Mouse (Mus musculus) cerebellum, postnatal 14 days (tissue): Measurements from ENCODE around the gene Entpd6.

Experiments used
- DNase-seq, 2 experiments: peaks; one replicate each; pipeline ENCODE4 v3.0.0; 2021; ENCODE audit warnings: mixed read lengths in 2 of 2

Entpd6 gene

GRCm38 (mm10) chr2:150748854-150749253, at the start of gene Entpd6:
Gene Entpd6, plus strand, starts transcription at chr2:150749042.
- DNase-seq = peak; percentile 94 to 97

- DNase-seq = no peak
Measured at GRCm38 (mm10) chr2:150712167-150712674, 36.6 kb upstream of the Entpd6 start.

DNA sequence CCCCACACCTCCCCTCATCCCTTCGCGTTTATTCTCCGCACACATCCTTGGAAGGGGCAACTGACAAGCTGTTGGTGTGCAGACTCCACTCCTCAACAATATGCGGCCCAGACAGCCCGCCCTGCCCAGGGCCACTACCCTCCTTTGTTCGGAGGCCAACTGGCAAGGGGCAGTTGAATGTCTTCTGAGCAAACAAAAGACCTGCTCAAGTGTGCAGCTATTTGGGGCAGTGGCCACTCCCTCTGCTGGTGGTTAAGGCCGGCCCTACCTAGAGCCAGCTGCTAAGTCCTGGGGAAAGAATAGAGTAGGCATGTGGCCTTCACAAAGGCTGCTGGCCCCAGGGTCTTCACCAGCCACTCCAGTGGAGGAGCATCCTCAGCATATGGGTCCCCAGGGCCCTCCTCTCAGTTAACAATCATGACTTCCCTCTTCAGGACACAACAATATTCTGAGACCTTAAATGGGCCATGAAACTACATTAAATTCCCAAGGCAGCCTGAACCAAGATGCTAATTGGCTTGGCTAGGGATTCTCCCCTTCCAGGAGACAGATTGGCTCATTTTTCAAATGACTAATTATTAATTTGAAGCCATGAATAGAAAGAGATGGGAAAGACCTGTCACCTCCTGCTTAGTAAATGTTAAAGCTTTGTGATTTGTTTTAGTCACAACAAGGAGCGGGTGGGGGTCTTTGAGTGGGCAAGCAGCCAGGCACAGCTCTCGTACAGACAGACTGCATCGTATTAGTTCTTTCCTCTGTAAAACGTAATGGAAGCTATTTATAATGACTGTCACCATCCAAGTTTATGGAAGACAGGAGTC, 12.9 kb upstream of the Entpd6 start:
- DNase-seq = no peak

GRCm38 (mm10) chr2:150737881-150738280, 11.0 kb upstream of the Entpd6 start:
- no peak for DNase-seq

GRCm38 (mm10) chr2:150740145-150740841, 8.5 kb upstream of the Entpd6 start:
- no peak for DNase-seq

GRCm38 (mm10) chr2:150741405-150741804, 7.4 kb upstream of the Entpd6 start:
- DNase-seq = peak; percentile 42 to 43

DNA sequence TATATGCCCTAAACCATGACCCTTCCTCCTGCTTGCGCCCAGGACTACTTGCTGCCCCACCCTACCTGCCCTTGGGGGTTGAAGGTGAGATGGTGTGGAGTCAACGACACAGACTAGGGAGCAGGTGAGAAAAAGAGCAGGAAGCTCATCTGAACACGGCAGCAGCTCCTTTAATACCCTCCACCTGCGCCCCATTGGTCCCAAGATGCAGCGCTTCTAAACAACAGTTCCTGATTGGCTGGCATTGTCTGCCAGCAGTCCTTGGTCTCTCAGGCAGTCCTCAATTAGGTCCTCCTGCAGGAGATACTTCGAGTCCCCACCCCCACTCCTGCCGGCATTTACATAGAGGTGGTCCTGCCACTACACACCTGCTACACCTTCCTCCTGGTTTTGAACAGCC, 3.8 kb upstream of the Entpd6 start:
- DNase-seq = no peak

GRCm38 (mm10) chr2:150749283-150749682, 441 bp downstream of the Entpd6 start:
- no peak for DNase-seq

- peak in 1 of 2 experiments; percentile 41 for DNase-seq
Measured at GRCm38 (mm10) chr2:150750129-150750979, 1.5 kb downstream of the Entpd6 start.

DNA sequence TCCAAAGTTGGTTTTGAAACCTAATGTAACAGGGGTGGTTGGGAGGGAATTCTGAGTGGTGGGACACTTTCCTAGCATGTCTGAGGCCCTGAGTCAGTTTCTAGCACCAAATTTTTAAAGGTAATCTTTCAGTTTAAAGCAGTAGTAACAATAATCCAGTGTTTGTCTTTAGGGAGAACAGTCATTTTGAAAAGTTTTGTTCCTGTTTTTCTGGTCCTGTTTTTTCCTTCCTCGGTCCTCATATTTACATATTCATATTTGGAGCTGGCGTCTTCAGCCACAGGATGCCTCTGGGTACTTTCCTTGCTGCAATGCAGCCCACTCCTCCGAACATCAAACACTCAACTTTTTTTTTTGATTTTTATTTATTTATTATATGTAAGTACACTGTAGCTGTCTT, 6.2 kb downstream of the Entpd6 start:
- DNase-seq = no peak

GRCm38 (mm10) chr2:150761476-150761875, 12.6 kb downstream of the Entpd6 start:
- DNase-seq = no peak

DNA sequence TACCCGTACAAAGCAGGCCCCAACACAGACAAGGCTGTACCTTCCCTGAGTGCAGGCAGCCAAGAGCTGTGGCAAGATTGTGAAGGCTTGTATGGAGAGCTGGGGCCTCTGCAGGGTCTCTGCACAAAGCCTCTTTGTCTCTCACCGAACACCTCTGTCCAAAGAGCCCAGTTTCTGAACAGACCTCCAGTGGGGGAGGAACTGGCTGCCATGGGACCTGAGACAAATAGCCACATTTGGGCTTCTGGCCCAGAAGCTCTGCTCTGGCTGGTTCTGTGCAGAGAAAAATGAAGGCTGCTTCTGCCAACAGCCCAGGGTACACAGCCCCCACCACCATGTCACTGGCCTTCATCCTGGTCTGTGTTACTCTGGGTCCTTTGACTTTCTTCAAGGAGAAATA, 16.8 kb downstream of the Entpd6 start:
- DNase-seq = peak; percentile 60 to 62

- peak in 1 of 2 experiments; percentile 57 for DNase-seq
Measured at GRCm38 (mm10) chr2:150766083-150766862, 17.4 kb downstream of the Entpd6 start.

DNA sequence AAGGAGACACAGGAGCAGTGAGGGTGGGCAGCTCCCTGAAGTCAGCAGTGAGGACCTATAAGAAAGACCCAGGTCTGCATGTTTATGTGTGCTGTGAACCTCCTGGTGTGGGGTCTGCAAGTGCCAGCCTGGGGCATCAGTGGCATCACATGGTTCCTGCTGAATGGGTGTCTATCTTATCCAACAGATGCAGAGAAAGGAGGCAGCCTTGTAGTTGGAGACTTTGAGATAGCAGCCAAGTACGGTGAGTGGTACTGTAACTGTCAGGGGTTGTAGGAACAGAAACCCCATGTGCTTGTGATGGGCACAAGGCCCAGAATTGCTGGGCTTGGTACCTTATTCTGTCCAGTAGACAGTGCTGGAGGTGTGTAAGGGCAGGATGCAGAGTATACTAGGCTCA, 19.8 kb downstream of the Entpd6 start:
- DNase-seq = no peak

DNA sequence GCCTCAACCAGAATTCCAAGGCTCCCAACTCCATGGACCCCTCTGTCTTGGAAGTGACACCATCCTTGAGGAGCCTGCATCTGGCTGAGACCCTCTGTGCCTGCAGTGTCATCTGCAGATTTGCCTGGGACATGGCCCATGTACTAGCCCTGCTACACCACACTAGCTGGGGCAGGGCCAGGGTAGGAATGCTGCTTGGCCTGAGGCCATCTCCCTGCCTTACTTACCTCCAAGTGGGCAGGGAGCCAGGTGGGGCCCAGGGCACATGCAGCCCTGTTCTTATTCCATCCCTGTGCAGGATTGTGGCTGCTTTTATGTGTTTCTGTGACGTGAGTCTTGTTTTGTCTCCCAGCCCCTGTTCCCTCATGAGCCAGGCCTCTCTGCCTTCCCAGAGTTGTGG, 21.9 kb downstream of the Entpd6 start:
- peak; percentile 69 to 76 for DNase-seq

- no peak for DNase-seq
Measured at GRCm38 (mm10) chr2:150771169-150771568, 22.3 kb downstream of the Entpd6 start.

DNA sequence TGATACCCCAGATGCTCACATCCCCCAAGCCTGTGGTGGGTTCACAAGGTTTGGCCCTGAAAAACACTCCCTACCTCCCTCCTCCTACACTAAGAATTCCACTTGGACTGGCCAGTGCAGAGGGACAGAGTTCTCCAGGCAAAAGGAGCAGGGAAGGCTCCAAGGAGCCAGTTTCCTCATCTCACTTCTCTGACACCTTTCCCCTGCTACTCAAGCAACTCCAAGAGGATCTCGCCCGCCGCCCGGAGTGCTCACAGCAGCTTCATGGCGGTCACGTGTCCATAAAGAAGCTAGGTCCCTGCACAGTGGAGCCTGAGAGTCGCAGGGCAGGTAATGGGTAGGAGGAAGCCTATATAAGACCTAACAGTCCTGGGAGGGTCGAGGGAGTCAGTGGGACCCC, 23.2 kb downstream of the Entpd6 start:
- DNase-seq = no peak

- no peak for DNase-seq
Measured at GRCm38 (mm10) chr2:150772466-150773119, 23.8 kb downstream of the Entpd6 start.

DNA sequence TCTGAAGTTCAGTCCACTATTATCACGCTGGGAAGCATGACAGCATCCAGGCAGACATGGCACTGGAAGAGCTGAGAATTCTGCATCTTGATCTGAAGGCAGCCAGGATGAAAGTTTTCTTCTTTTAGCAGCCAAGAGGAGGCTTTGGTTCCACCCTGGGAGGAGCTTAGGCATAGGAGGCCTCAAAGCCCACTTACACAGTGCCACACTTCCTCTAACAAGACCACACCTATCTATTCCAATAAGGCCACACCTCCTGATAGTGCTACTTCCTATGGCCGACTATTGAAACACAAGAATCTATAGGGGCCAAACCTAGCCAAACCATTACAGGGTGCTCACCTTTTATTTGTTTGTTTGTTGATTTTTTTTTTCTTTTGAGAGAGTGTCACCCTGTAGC, 34.0 kb downstream of the Entpd6 start:
- DNase-seq = no peak

- peak; percentile 87 to 88 for DNase-seq
Measured at GRCm38 (mm10) chr2:150786251-150787180, 37.7 kb downstream of the Entpd6 start, which contains the start of gene Pygb. Gene Pygb, plus strand, starts transcription at chr2:150786735.
